Mouse (Mus musculus): ENCODE data around the gene Sfxn5.

Gene Sfxn5

DNA sequence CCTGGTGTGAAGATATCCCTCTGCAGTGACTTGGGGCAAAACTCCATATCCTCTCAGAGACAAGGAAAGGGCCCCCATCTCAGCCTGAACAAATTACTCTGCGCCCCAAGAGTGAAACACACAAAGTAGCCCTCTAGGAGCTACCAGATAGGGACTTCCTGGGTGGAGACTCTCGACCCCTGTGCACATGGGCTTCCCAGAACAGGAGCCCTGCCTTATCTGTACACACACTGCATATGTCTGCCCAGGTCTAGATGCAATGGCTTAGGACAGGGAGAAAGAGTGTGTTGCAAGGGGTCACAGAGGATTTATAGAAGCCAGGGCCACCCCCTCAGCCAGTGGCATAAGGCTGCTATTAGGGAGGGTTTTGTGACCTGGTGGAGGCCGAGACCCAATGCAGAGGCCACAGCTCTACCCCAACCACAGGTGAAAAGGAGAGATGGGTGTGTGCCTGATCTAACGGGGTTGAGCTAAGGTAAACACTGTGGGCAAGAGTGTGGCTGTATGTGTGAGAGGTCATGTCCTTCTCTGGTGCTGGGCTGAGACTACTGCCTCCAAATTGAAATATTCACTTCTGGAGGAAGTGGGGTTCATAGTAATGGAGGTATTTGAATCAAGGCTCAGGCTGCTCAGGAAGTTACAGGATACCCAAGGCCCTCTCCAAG is 44.9 kb downstream of the Sfxn5 start:
- DNase-seq (ENCODE audit: low spot score) = no peak

GRCm38 (mm10) chr6:85286283-85287047 is 46.8 kb downstream of the Sfxn5 start:
- no peak for DNase-seq (ENCODE audit: low spot score)

GRCm38 (mm10) chr6:85280871-85281270 is 52.4 kb downstream of the Sfxn5 start:
- no peak for DNase-seq (ENCODE audit: low spot score)

GRCm38 (mm10) chr6:85276571-85276970 is 56.7 kb downstream of the Sfxn5 start:
- no peak for DNase-seq (ENCODE audit: low spot score)

- DNase-seq (ENCODE audit: low spot score) = no peak
Measured at GRCm38 (mm10) chr6:85272436-85272835, 60.8 kb downstream of the Sfxn5 start.

GRCm38 (mm10) chr6:85266060-85266459 is 67.2 kb downstream of the Sfxn5 start:
- no peak for DNase-seq (ENCODE audit: low spot score)

GRCm38 (mm10) chr6:85264982-85265518 is 68.2 kb downstream of the Sfxn5 start:
- no peak for DNase-seq (ENCODE audit: low spot score)

- DNase-seq (ENCODE audit: low spot score) = peak; percentile 55
Measured at GRCm38 (mm10) chr6:85262865-85263515, 70.2 kb downstream of the Sfxn5 start.

DNA sequence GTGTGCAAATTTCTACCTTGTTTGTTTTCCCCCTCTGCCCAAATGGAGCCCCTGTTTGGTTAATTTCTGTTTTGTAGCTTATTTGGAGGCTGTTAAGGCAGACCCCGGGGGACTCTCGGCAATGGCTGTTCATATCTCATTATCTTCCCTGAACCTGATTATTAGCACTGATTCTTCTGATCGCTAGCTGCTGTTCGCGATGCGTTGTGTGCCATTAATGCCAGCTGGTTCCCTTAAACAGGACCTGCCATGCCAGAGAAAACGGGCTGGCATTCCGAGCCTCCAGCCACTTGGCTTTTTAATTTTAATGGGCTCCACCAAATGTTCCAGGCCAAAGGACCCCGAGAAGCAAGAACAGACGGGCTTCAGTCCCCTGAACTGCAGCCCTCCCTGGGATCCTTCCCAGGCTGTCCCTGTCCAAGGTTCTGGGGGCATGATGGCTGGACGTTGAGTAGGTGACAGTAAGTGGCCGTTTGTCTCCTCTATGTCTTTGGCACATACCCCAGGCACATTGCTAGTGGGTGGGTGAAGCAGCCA is 74.1 kb downstream of the Sfxn5 start:
- DNase-seq (ENCODE audit: low spot score) = no peak

- DNase-seq (ENCODE audit: low spot score) = no peak
Measured at GRCm38 (mm10) chr6:85255578-85255977, 77.6 kb downstream of the Sfxn5 start.

- no peak for DNase-seq (ENCODE audit: low spot score)
Measured at GRCm38 (mm10) chr6:85253994-85254541, 79.2 kb downstream of the Sfxn5 start.

- DNase-seq (ENCODE audit: low spot score) = no peak
Measured at GRCm38 (mm10) chr6:85253275-85253674, 79.9 kb downstream of the Sfxn5 start.

DNA sequence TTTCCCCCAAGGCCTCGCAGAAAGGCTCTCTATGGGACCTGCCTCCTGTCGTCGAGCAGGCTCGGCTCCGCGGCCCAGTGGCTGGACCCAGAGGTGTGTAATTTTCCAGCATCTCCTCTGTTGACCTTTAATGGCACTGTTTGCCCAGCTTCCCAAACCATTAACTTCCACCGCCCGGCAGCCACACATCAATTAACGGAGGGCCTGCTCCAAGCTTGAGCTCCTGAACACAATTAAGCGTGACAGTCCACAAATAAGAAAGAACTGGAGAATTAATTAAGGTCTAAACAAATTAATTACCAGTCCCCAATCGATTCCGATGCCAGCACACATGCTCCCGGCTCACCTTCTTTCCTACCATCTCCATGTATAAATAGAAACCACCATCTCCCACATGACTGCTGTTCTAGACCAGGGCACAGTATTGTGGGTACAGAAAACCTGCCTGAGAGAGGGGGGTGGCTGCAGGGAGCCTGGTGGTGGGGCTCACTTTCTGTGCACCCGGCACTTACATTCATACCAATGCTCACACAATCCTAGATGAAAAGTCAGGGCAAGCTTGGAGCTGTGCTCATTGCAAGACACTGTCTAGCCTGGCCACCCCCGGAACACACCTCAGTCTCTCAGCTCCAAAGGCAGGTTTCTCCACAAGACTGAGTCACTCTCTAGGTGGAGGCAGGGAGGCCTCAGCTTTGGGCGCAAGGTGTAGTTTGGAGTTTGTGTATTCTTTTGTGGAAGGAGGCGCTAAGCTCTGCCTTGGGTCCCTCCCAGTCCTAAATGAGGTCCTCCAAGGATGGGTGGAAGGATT is 80.8 kb downstream of the Sfxn5 start:
- DNase-seq (ENCODE audit: low spot score) = no peak

GRCm38 (mm10) chr6:85250811-85251241 is 82.4 kb downstream of the Sfxn5 start:
- no peak for DNase-seq (ENCODE audit: low spot score)

DNA sequence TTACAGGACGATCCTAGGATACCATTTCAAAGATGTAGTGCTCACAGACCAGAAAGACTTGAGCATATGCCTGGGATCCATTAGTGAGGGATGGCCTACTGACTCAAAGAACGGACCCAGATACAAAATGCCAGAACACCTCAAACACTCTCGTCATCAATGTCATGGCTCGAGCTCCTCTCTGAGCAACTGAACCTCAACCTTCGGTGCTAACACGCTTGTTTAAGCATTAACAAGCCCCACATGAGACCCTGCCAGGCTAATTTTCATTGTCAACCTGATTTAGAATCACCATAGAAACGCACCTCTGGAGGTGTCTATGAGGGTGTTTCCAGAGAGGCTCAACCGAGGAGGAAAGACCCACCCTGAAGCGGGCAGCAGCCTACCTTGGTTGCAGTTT is 83.4 kb downstream of the Sfxn5 start:
- no peak for DNase-seq (ENCODE audit: low spot score)

DNA sequence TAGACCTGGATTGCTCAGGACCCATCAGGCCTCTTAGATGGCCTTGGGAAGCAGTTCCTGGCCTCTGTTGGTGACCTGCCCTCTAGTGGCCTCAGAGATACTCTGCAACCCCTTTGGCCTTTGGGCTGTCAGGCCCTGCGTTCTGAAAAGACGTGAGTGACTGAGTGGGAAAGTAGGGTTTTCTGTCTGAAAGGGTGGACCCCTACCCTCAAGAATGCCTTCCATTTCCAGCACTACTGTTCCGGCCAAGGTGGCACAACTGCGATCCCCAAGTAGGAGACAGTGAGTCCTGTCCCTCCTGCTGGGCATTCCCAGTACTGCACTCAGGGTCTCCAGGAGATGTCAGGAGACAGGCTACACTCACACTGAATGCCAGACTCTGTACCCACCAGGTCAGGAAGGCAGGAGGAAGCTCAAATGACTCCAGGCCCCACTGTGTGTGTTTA is 94.2 kb downstream of the Sfxn5 start:
- DNase-seq (ENCODE audit: low spot score) = peak; percentile 76

GRCm38 (mm10) chr6:85237595-85238337 is 95.5 kb downstream of the Sfxn5 start:
- DNase-seq (ENCODE audit: low spot score) = no peak

- peak; percentile 9 for DNase-seq (ENCODE audit: low spot score)
Measured at GRCm38 (mm10) chr6:85237001-85237400, 96.2 kb downstream of the Sfxn5 start.

- DNase-seq (ENCODE audit: low spot score) = no peak
Measured at GRCm38 (mm10) chr6:85234796-85235195, 98.4 kb downstream of the Sfxn5 start.

- no peak for DNase-seq (ENCODE audit: low spot score)
Measured at GRCm38 (mm10) chr6:85232836-85233623, 100.2 kb downstream of the Sfxn5 start.

Measured in urinary bladder, postnatal 25 days (tissue).